Mouse (Mus musculus) embryonic facial prominence, embryonic 13.5 days (tissue): ENCODE measurements around the gene Ubtf. TPM values are rescaled to one million over a fixed set of nuclear protein-coding genes. Genes with fewer than 3 reads are reported as not detected.

Source experiments
- polyA plus RNA-seq: library from polyadenylated mRNA; unstranded; fragments of >200 nt; fragmentation: Nextera tagmentation; extraction: Ambion mirVana; gene quantifications from 2 replicates; pipeline ENCODE4 v1.2.1, GENCODE M21; 2015

The Ubtf gene
- polyA plus RNA-seq, 1 experiment from 2014 or later: 88.5 TPM

Other genes starting within 250 kb of the Ubtf start
- 9.8 and 10.3 TPM in 2 replicates for gene Mpp2, start 231.2 kb downstream of the Ubtf start, polyA plus RNA-seq
- gene Ppy, start 218.4 kb downstream of the Ubtf start, polyA plus RNA-seq: not detected in 2 replicates
- not detected in 2 replicates for gene Pyy, start 211.9 kb downstream of the Ubtf start, polyA plus RNA-seq
- 0.32 TPM in 1 of 2 replicates, not detected in the other for gene Nags, start 174.2 kb downstream of the Ubtf start, polyA plus RNA-seq
- 45.4 and 45.5 TPM in 2 replicates for gene Tmem101, start 163.3 kb downstream of the Ubtf start, polyA plus RNA-seq
- 125 and 159 TPM in 2 replicates for gene Lsm12, start 134.4 kb downstream of the Ubtf start, polyA plus RNA-seq
- gene G6pc3, start 130.1 kb downstream of the Ubtf start, polyA plus RNA-seq: 27.6 and 28.3 TPM in 2 replicates
- gene Hdac5, start 89.6 kb downstream of the Ubtf start, polyA plus RNA-seq: 80.5 and 84.4 TPM in 2 replicates
- gene BC030867, start 70.9 kb downstream of the Ubtf start, polyA plus RNA-seq: 18.3 and 19.7 TPM in 2 replicates
- gene Asb16, start 51.0 kb downstream of the Ubtf start, polyA plus RNA-seq: 0.11 and 0.18 TPM in 2 replicates
- gene Tmub2, start 34.8 kb downstream of the Ubtf start, polyA plus RNA-seq: 51.8 and 54.8 TPM in 2 replicates
- gene Atxn7l3, start 23.1 kb downstream of the Ubtf start, polyA plus RNA-seq: 21.6 and 23.8 TPM in 2 replicates
- gene Slc4a1, start 46.5 kb upstream of the Ubtf start, polyA plus RNA-seq: 6.3 and 16.6 TPM in 2 replicates
- gene Rundc3a, start 73.7 kb upstream of the Ubtf start, polyA plus RNA-seq: 3.6 and 5.2 TPM in 2 replicates
- gene Slc25a39, start 88.2 kb upstream of the Ubtf start, polyA plus RNA-seq: 191 and 195 TPM in 2 replicates
- gene Grn, start 110.6 kb upstream of the Ubtf start, polyA plus RNA-seq: 124 and 126 TPM in 2 replicates
- 8.1 and 8.2 TPM in 2 replicates for gene Fam171a2, start 127.9 kb upstream of the Ubtf start, polyA plus RNA-seq
- gene Itga2b, start 150.4 kb upstream of the Ubtf start, polyA plus RNA-seq: 6.2 and 6.7 TPM in 2 replicates
- 84.0 and 84.7 TPM in 2 replicates for gene Gpatch8, start 236.7 kb upstream of the Ubtf start, polyA plus RNA-seq